Mouse (Mus musculus): ENCODE measurements around the gene Ift88. TPM values are rescaled to one million over a fixed set of nuclear protein-coding genes. Genes with fewer than 3 reads are reported as not detected.
"Not testable (repeated sequence)": the region's sequence is repeated elsewhere in the genome, so short reads cannot be mapped to it uniquely, and the experiment has no call there.

The Ift88 gene
- total and polyA plus RNA-seq, 3 experiments = 8.4 to 15.1 (median 12.9) TPM

DNA sequence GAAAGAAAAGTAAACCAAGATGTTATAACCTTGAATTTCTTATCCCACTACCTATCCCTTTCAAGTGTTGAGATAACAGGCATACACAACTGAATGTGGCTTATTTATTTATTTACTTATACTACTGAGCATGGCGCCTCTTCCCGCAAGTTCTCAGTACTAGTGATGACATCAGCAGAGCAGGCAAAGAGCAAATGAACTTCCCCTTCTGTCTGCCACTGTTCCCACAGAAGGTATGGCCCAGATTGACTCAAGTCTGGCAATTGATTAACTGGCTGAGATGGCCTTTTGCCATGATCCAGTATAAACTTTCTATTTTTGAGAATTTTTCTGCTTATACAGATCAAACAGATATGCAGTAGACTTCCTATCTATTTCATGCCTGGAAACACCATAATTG, 6.7 kb upstream of the Ift88 start:
- DNase-seq (ENCODE audit: low spot score) = no peak
- peaks cover 9% of the 10 kb centered on the region; the same call in 1 of the 2 replicates for H3K27me3 ChIP-seq (ENCODE audit: insufficient read depth, low read length)
- no peaks in the 10 kb centered on the region for H3K9me3 ChIP-seq (replicated peaks)
- ATAC-seq (ENCODE audit: extremely low read depth, insufficient number of reproducible peaks, low FRiP score, poor library complexity, severe bottlenecking) = no peak
- no peak for TF ChIP-seq CTCF (IDR thresholded peaks at IDR 0.05; ENCODE audit: low read depth, low read length)
- no peak for TF ChIP-seq TAL1 (conservative IDR thresholded peaks at IDR 0.05; ENCODE audit: low read depth, low read length)
- no peak for TF ChIP-seq GATA2 (IDR thresholded peaks at IDR 0.05; ENCODE audit: borderline replicate concordance, low read depth, low read length)
- no peak for TF ChIP-seq POLR2AphosphoS5 (IDR thresholded peaks at IDR 0.05; ENCODE audit: insufficient replicate concordance, low read depth, low read length)
- TF ChIP-seq GATA1 (IDR thresholded peaks at IDR 0.05; ENCODE audit: borderline replicate concordance, low read length) = no peak
- peaks cover 2% of the 10 kb centered on the region; the same call in 1 of the 2 replicates for H3K4me1 ChIP-seq (ENCODE audit: insufficient read depth, low read depth, low read length)
- H3K36me3 ChIP-seq (replicated peaks) = no peaks in the 10 kb centered on the region
- H3K4me3 ChIP-seq (ENCODE audit: low read depth, low read length) = no peak overlapping the region

DNA sequence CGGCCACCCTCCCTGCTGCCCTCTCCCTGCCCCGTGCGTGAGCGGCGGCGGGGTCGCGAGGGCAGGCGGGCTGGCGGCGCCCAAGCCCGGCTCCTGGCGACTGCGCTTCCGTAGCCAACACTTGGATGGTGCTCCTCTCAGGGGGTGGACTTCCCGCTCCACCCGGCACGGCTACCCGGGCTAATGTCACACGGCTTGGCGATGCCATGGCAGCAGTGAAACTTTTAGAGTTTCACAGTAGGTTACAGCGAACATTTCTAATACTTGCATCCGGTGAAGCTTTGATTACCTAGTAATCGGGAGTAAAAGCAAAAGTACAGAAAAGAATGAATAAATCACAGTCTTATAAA, 325 bp downstream of the Ift88 start:
- Histone ChIP-seq H3K27me3 (ENCODE audit: insufficient read depth, low read length) (no peaks in the 10 kb centered on the region), H3K36me3 (replicated peaks) (no peaks in the 10 kb centered on the region), H3K9me3 (replicated peaks) (no peaks in the 10 kb centered on the region), H3K4me3 (ENCODE audit: low read depth, low read length) (peak overlapping the region; percentile 97), H3K4me1 (ENCODE audit: insufficient read depth, low read depth, low read length) (peaks cover 15% of the 10 kb centered on the region)
- TF ChIP-seq TAL1 (conservative IDR thresholded peaks at IDR 0.05; ENCODE audit: low read depth, low read length) = no peak
- TF ChIP-seq GATA1 (IDR thresholded peaks at IDR 0.05; ENCODE audit: borderline replicate concordance, low read length) = no peak
- no peak for TF ChIP-seq GATA2 (IDR thresholded peaks at IDR 0.05; ENCODE audit: borderline replicate concordance, low read depth, low read length)
- no peak for TF ChIP-seq CTCF (IDR thresholded peaks at IDR 0.05; ENCODE audit: low read depth, low read length)
- no peak for TF ChIP-seq POLR2AphosphoS5 (IDR thresholded peaks at IDR 0.05; ENCODE audit: insufficient replicate concordance, low read depth, low read length)
- no peak for ATAC-seq (ENCODE audit: extremely low read depth, insufficient number of reproducible peaks, low FRiP score, poor library complexity, severe bottlenecking)
- DNase-seq (ENCODE audit: low spot score) = peak; percentile 18

DNA sequence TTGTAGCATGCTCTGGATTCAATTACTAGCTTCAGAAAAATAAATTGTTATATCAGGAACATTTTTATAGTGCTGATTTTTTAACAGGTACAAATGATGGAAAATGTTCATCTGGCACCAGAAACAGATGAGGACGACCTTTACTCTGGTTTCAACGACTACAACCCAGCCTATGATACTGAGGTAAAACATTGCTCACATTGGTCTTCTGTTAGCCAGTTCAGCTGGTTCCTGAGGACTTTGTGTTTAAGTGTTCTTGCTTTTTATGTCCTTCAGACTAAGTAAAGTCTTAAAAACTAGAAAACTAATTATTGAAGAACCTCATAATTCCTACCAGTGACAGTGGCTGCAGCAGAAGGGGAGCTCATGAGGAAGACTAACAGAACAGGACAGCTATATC, 6.6 kb downstream of the Ift88 start:
- H3K27me3 ChIP-seq (ENCODE audit: insufficient read depth, low read length) = no peaks in the 10 kb centered on the region
- peaks cover 7% of the 10 kb centered on the region for H3K4me1 ChIP-seq (ENCODE audit: insufficient read depth, low read depth, low read length)
- DNase-seq (ENCODE audit: low spot score) (no peak), ATAC-seq (ENCODE audit: extremely low read depth, insufficient number of reproducible peaks, low FRiP score, poor library complexity, severe bottlenecking) (no peak)
- H3K4me3 ChIP-seq (ENCODE audit: low read depth, low read length) = no peak overlapping the region
- H3K36me3 ChIP-seq (replicated peaks) = peaks cover 15% of the 10 kb centered on the region
- TF ChIP-seq GATA1 (IDR thresholded peaks at IDR 0.05; ENCODE audit: borderline replicate concordance, low read length) (no peak), POLR2AphosphoS5 (IDR thresholded peaks at IDR 0.05; ENCODE audit: insufficient replicate concordance, low read depth, low read length) (no peak), TAL1 (conservative IDR thresholded peaks at IDR 0.05; ENCODE audit: low read depth, low read length) (no peak), CTCF (IDR thresholded peaks at IDR 0.05; ENCODE audit: low read depth, low read length) (no peak), GATA2 (IDR thresholded peaks at IDR 0.05; ENCODE audit: borderline replicate concordance, low read depth, low read length) (no peak)
- no peaks in the 10 kb centered on the region for H3K9me3 ChIP-seq (replicated peaks)

DNA sequence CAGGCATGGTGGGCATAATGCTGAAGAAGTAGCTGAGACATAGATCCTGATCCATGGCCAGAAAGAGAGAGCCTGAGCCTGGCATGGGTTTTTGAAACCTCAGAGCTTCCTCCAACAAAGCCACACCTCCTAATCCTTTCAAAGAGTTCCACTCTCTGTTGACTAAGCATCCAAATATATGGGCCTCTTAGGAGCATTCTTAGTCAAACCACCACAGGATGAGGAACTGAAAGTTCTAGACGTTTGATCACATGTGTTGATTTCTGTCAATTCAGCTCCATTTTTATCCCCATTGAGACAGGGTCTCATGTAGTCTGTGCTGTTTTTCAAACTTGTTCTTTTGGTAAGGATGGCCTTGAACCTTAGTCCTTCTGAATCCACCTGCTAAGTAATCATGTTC, 28.7 kb downstream of the Ift88 start:
- TF ChIP-seq GATA1 (IDR thresholded peaks at IDR 0.05; ENCODE audit: borderline replicate concordance, low read length) (no peak), CTCF (IDR thresholded peaks at IDR 0.05; ENCODE audit: low read depth, low read length) (no peak), POLR2AphosphoS5 (IDR thresholded peaks at IDR 0.05; ENCODE audit: insufficient replicate concordance, low read depth, low read length) (no peak), GATA2 (IDR thresholded peaks at IDR 0.05; ENCODE audit: borderline replicate concordance, low read depth, low read length) (no peak), TAL1 (conservative IDR thresholded peaks at IDR 0.05; ENCODE audit: low read depth, low read length) (no peak)
- Histone ChIP-seq H3K36me3 (replicated peaks) (peaks cover 16% of the 10 kb centered on the region), H3K4me1 (ENCODE audit: insufficient read depth, low read depth, low read length) (no peaks in the 10 kb centered on the region), H3K4me3 (ENCODE audit: low read depth, low read length) (no peak overlapping the region), H3K27me3 (ENCODE audit: insufficient read depth, low read length) (no peaks in the 10 kb centered on the region), H3K9me3 (replicated peaks) (no peaks in the 10 kb centered on the region)
- ATAC-seq (ENCODE audit: extremely low read depth, insufficient number of reproducible peaks, low FRiP score, poor library complexity, severe bottlenecking) = no peak
- DNase-seq (ENCODE audit: low spot score) = no peak

DNA sequence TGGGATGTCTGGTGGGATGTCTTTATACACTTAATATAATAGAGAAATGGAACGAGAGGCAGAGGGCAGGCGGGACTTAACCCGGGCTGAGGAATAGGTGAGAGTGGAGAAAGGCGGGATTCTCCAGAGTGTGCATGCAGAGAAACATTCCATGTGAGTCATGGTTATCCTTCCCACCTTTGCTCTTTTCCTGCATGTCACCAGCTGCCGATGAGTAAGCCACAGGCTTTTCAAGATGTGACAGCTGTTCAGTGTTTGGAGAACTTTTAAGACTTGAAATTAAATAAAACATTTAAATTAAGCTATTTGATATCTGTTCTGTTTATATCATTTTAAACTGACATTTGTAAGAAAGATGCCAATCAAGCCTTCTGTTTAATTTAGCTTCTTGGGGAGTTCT, 36.0 kb downstream of the Ift88 start:
- DNase-seq (ENCODE audit: low spot score) (no peak), ATAC-seq (ENCODE audit: extremely low read depth, insufficient number of reproducible peaks, low FRiP score, poor library complexity, severe bottlenecking) (no peak)
- no peaks in the 10 kb centered on the region for H3K4me1 ChIP-seq (ENCODE audit: insufficient read depth, low read depth, low read length)
- H3K27me3 ChIP-seq (ENCODE audit: insufficient read depth, low read length) = no peaks in the 10 kb centered on the region
- no peaks in the 10 kb centered on the region for H3K9me3 ChIP-seq (replicated peaks)
- peaks cover 17% of the 10 kb centered on the region for H3K36me3 ChIP-seq (replicated peaks)
- TF ChIP-seq POLR2AphosphoS5 (IDR thresholded peaks at IDR 0.05; ENCODE audit: insufficient replicate concordance, low read depth, low read length) (no peak), TAL1 (conservative IDR thresholded peaks at IDR 0.05; ENCODE audit: low read depth, low read length) (no peak), GATA2 (IDR thresholded peaks at IDR 0.05; ENCODE audit: borderline replicate concordance, low read depth, low read length) (no peak), CTCF (IDR thresholded peaks at IDR 0.05; ENCODE audit: low read depth, low read length) (no peak), GATA1 (IDR thresholded peaks at IDR 0.05; ENCODE audit: borderline replicate concordance, low read length) (no peak)
- no peak overlapping the region for H3K4me3 ChIP-seq (ENCODE audit: low read depth, low read length)

DNA sequence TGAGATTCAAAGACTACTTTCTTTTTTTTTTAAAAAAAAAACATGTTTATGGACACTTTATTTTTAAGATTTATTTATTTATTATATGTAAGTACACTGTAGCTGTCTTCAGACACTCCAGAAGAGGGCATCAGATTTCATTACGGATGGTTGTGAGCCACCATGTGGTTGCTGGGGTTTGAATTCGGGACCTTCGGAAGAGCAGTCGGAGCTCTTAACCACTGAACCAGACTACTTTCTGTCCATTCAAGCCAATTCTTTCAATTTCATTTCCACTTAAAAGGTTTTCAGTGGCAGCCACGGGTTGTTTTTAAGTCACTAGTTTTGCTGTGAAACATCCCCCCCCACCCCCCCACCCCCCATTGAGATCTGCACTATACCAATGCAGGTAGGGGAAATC, 36.5 kb downstream of the Ift88 start:
- ATAC-seq (ENCODE audit: extremely low read depth, insufficient number of reproducible peaks, low FRiP score, poor library complexity, severe bottlenecking); H3K4me1 ChIP-seq (ENCODE audit: insufficient read depth, low read depth, low read length); H3K9me3 ChIP-seq (replicated peaks); H3K4me3 ChIP-seq (ENCODE audit: low read depth, low read length); H3K27me3 ChIP-seq (ENCODE audit: insufficient read depth, low read length); DNase-seq (ENCODE audit: low spot score): not testable (repeated sequence)
- peaks cover 16% of the 10 kb centered on the region for H3K36me3 ChIP-seq (replicated peaks)

DNA sequence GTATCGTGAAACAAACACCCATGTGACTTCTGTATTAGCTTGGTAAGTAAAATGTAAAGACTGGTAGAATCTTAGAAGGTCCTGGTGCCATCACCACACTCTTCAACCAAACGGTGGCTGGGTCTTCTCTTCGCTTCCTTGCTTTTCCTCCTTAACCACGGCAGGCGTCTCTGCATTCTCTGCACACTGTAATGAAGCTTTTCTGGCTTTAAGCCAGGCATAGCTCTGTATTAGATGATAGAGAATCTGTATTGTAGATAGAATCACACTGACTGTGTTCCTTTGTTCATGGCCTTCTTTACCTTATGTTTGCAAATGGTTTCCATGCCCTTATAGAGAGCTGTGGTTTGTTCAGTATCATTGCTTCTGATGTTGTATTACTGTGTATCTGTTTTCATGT, 39.0 kb downstream of the Ift88 start:
- H3K4me3 ChIP-seq (ENCODE audit: low read depth, low read length) = no peak overlapping the region
- TF ChIP-seq TAL1 (conservative IDR thresholded peaks at IDR 0.05; ENCODE audit: low read depth, low read length) (no peak), CTCF (IDR thresholded peaks at IDR 0.05; ENCODE audit: low read depth, low read length) (no peak)
- no peaks in the 10 kb centered on the region for H3K9me3 ChIP-seq (replicated peaks)
- peaks cover 16% of the 10 kb centered on the region for H3K36me3 ChIP-seq (replicated peaks)
- ATAC-seq (ENCODE audit: extremely low read depth, insufficient number of reproducible peaks, low FRiP score, poor library complexity, severe bottlenecking) (no peak), DNase-seq (ENCODE audit: low spot score) (no peak)
- no peaks in the 10 kb centered on the region for H3K27me3 ChIP-seq (ENCODE audit: insufficient read depth, low read length)
- no peaks in the 10 kb centered on the region for H3K4me1 ChIP-seq (ENCODE audit: insufficient read depth, low read depth, low read length)

Data from G1E (cell line).